Mouse (Mus musculus) gastrocnemius, postnatal 10 days (tissue): ENCODE measurements around the gene Smgc. TPM values are rescaled to one million over a fixed set of nuclear protein-coding genes. Genes with fewer than 3 reads are reported as not detected.
A peak's percentile ranks its signal among the peaks of the same experiment; 100 is the strongest.
"Not testable (repeated sequence)": the region's sequence is repeated elsewhere in the genome, so short reads cannot be mapped to it uniquely, and the experiment has no call there.

Source experiments
- DNase-seq: peaks from one replicate; pipeline ENCODE4 v3.0.0; 2021; ENCODE audit warnings: mixed read lengths
- long read RNA-seq, 2 experiments: library from polyadenylated mRNA; stranded (forward); transcript quantifications; one replicate each; pipeline ENCODE4 v2.0.0; 2021
- total RNA-seq, 2 experiments: library from RNA; stranded (reverse); gene quantifications; 2 replicates each; pipeline ENCODE4 v1.2.3; 2021

The Smgc gene
- total RNA-seq = not detected
- long read RNA-seq, experiment 1 = 0 reads
- long read RNA-seq, experiment 2 = 0 reads

- DNase-seq = no peak
Observed at GRCm38 (mm10) chr15:91837965-91838364, at the start of gene Smgc. Gene Smgc (plus strand): TSS chr15:91838265.

GRCm38 (mm10) chr15:91788338-91788737, 49.7 kb upstream of the Smgc start:
- no peak for DNase-seq

GRCm38 (mm10) chr15:91806463-91806862, 31.6 kb upstream of the Smgc start:
- DNase-seq = no peak

- DNase-seq = no peak
Observed at GRCm38 (mm10) chr15:91835319-91835718, 2.7 kb upstream of the Smgc start.

- DNase-seq = not testable (repeated sequence)
Observed at GRCm38 (mm10) chr15:91864130-91864529, 26.1 kb downstream of the Smgc start.

- DNase-seq = peak; percentile 17
Observed at GRCm38 (mm10) chr15:91900245-91900644, 62.2 kb downstream of the Smgc start.

- DNase-seq = peak; percentile 48
Observed at GRCm38 (mm10) chr15:91907046-91907445, 69.0 kb downstream of the Smgc start.

Other genes with a start within 250 kb of the Smgc start
- 1 to 10 TPM; 6.5 to 7.2 TPM for gene Lrrk2, start 165.1 kb upstream of the Smgc start, total RNA-seq
- gene Cntn1, start 212.9 kb downstream of the Smgc start, total RNA-seq = 1 to 10 TPM; 2.0 to 2.7 TPM